Comparison of ENCODE assay signal across 23 mouse cellular contexts in genomic region chr17:73649371-73649770, GRCm38 (mm10).
DNase-seq lines count a peak whose midpoint lies in the region; TF ChIP-seq lines count a peak whose summit lies in the region.
"Had no signal": no experiment of that assay in that cellular context is flagged by ENCODE, and none has a peak within 500 bp of the region (broad histone marks: within the 10 kb centered on the region; RNA-seq: fewer than 3 reads in every experiment).

No protein-coding gene starts in this region.

- TF ChIP-seq CTCF in lung, adult 2 months (IDR thresholded peaks at IDR 0.05; ENCODE audit: insufficient read depth, low read length): no peak

- TF ChIP-seq POLR2A in lung, adult 2 months (IDR thresholded peaks at IDR 0.05; ENCODE audit: borderline replicate concordance, extremely low read depth, low read depth, low read length): no peak

- DNase-seq in frontal cortex, adult 2 months (ENCODE audit: extremely low spot score in 1 of 2, low spot score in 1 of 2): peak; percentile 3 to 35
- DNase-seq in frontal cortex, postnatal 14 days (ENCODE audit: low spot score in 2 of 2): no peak
- DNase-seq in right cerebral cortex, adult 18-20 months: peak; percentile 25
- no peak for DNase-seq in right cerebral cortex, postnatal 10 days (ENCODE audit: low spot score in 2 of 2)
- DNase-seq in layer of hippocampus, adult 8-10 months (ENCODE audit: low spot score in 2 of 2): peak; percentile 26 to 32
- DNase-seq in lung, adult 2 months: no peak
- no peak for DNase-seq in T-cell, adult 2 months (ENCODE audit: low spot score)
- DNase-seq: cerebellum, adult 18-20 months; gastrocnemius, postnatal 10 days; kidney, adult 8-10 months; kidney, postnatal 10 days; liver; retina, postnatal 1 day; thymus, adult 2 months; thymus, postnatal 4 days had no signal

- H3K4me1 ChIP-seq in lung, adult 2 months (ENCODE audit: control insufficient read depth, insufficient read depth, low read length): no peaks in the 10 kb centered on the region
- H3K4me1 ChIP-seq: intestine, embryonic 15.5 days; liver, embryonic 15.5 days; midbrain, embryonic 15.5 days had no signal

- no peak overlapping the region for H3K4me3 ChIP-seq in lung, adult 2 months (replicated peaks; ENCODE audit: extremely low read depth, low read depth, low read length)
- H3K4me3 ChIP-seq: embryonic facial prominence, embryonic 12.5 days; hindbrain, embryonic 15.5 days; intestine, embryonic 15.5 days; limb, embryonic 10.5 days; liver, embryonic 15.5 days; midbrain, embryonic 15.5 days; myocyte; neural tube, embryonic 13.5 days had no signal

- 59% methylated on average over 6 of the region's 6 CpGs for WGBS in lung, adult 2 months

Comparison
In these comparisons a context has a peak if more than half of its experiments do, and no peak if none do; other contexts are left out.
1. DNase-seq: peak in frontal cortex, adult 2 months (2 of 2), right cerebral cortex, adult 18-20 months (single experiment) and layer of hippocampus, adult 8-10 months (2 of 2); none in frontal cortex, postnatal 14 days (0 of 2), right cerebral cortex, postnatal 10 days (0 of 2), lung, adult 2 months (single experiment) and T-cell, adult 2 months (single experiment).